ENCODE assay signal across 2 mouse cellular contexts in the genomic region with DNA sequence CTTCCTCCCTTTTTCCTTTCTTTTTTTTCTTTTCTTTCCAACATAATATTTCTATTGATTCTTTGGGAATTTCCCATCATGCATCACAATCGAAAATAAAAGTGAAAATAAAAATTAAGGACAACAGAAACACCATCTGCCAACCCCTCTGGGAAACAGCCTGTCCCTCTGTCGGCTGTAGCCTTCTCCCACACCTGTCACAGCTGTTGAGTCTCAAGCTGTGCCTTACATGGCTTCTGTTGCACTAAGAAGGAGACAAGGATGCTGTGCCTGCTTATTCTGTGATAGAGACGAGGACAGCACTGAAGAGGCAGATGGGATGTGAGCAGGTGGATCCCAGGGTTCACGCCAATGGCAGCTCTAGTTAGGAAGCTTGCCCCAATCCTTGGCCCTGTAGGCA.
TF ChIP-seq lines count a peak whose summit lies in the region.

No protein-coding gene starts in this region.

TF ChIP-seq in CH12.LX, 34 proteins besides CTCF, POLR2A, EP300 and RAD21:
- TF ChIP-seq TCF12 (IDR thresholded peaks at IDR 0.05; ENCODE audit: low read depth, low read length) (0 out of 2 replicates have a peak, but pooled peaks have one; percentile 9), ETS1 (conservative IDR thresholded peaks at IDR 0.05; ENCODE audit: low read depth, low read length) (no peak)

TF ChIP-seq in myocyte, 11 proteins besides CTCF, POLR2A, EP300 and RAD21:
- TF ChIP-seq E2F4 (IDR thresholded peaks at IDR 0.05; ENCODE audit: insufficient read depth) = no peak
- TF ChIP-seq TCF3 (IDR thresholded peaks at IDR 0.05; ENCODE audit: insufficient read length, low read depth) = peak; percentile 29
- TF ChIP-seq MYOD1 (IDR thresholded peaks at IDR 0.05; ENCODE audit: control insufficient read depth in 1 of 3, insufficient read length in 2 of 3, low read depth in 2 of 3) = peak in 2 of 3 experiments; percentile 66 to 75
- peak in 2 of 3 experiments; percentile 31 to 64 for TF ChIP-seq MYOG (IDR thresholded peaks at IDR 0.05; ENCODE audit: control insufficient read depth in 1 of 3, insufficient read depth in 1 of 3, insufficient read length in 2 of 3, low read depth in 2 of 3)
- TF ChIP-seq MAX (IDR thresholded peaks at IDR 0.05; ENCODE audit: low read depth) = no peak
TF ChIP-seq in myocyte: peak in this region for 3.
